Mouse (Mus musculus): ENCODE measurements around the gene Smok3b.
"Not testable (repeated sequence)": the region's sequence is repeated elsewhere in the genome, so short reads cannot be mapped to it uniquely, and the experiment has no call there.

Gene Smok3b

GRCm38 (mm10) chr5:138020961-138021479 lies at the start of gene Smok3b, which contains the start of gene Smok3a:
Gene Smok3b, plus strand, starts transcription at chr5:138021429.
Gene Smok3a, plus strand, starts transcription at chr5:138021261.
- DNase-seq (ENCODE audit: low read depth): not testable (repeated sequence)

GRCm38 (mm10) chr5:137973161-137973560 lies 48.1 kb upstream of the Smok3b start:
- peak; percentile 62 for DNase-seq (ENCODE audit: low read depth)

- DNase-seq (ENCODE audit: low read depth): peak; percentile 37
Measured at GRCm38 (mm10) chr5:137973738-137974137, 47.5 kb upstream of the Smok3b start.

- no peak for DNase-seq (ENCODE audit: low read depth)
Measured at GRCm38 (mm10) chr5:137974724-137975123, 46.5 kb upstream of the Smok3b start.

- no peak for DNase-seq (ENCODE audit: low read depth)
Measured at GRCm38 (mm10) chr5:137975434-137975833, 45.8 kb upstream of the Smok3b start.

- DNase-seq (ENCODE audit: low read depth): no peak
Measured at GRCm38 (mm10) chr5:137977291-137977690, 43.9 kb upstream of the Smok3b start.

- no peak for DNase-seq (ENCODE audit: low read depth)
Measured at GRCm38 (mm10) chr5:137979081-137979480, 42.1 kb upstream of the Smok3b start.

GRCm38 (mm10) chr5:137981300-137981699 lies 39.9 kb upstream of the Smok3b start, which contains the start of gene Azgp1:
Gene Azgp1, plus strand, starts transcription at chr5:137981520.
- peak; percentile 19 for DNase-seq (ENCODE audit: low read depth)

GRCm38 (mm10) chr5:137986351-137986750 lies 34.9 kb upstream of the Smok3b start:
- DNase-seq (ENCODE audit: low read depth): no peak

- DNase-seq (ENCODE audit: low read depth): no peak
Measured at GRCm38 (mm10) chr5:138009437-138009836, 11.8 kb upstream of the Smok3b start.

GRCm38 (mm10) chr5:138012382-138012781 lies 8.8 kb upstream of the Smok3b start:
- no peak for DNase-seq (ENCODE audit: low read depth)

GRCm38 (mm10) chr5:138016530-138016929 lies 4.7 kb upstream of the Smok3b start:
- no peak for DNase-seq (ENCODE audit: low read depth)

- DNase-seq (ENCODE audit: low read depth): no peak
Measured at GRCm38 (mm10) chr5:138016997-138017396, 4.2 kb upstream of the Smok3b start.

GRCm38 (mm10) chr5:138019577-138019976 lies 1.7 kb upstream of the Smok3b start:
- not testable (repeated sequence) for DNase-seq (ENCODE audit: low read depth)

GRCm38 (mm10) chr5:138052894-138053293 lies 31.7 kb downstream of the Smok3b start, which contains the start of gene Smok3c:
Gene Smok3c, plus strand, starts transcription at chr5:138053194.
- DNase-seq (ENCODE audit: low read depth): not testable (repeated sequence)

GRCm38 (mm10) chr5:138073803-138074202 lies 52.6 kb downstream of the Smok3b start:
- DNase-seq (ENCODE audit: low read depth): no peak

GRCm38 (mm10) chr5:138075684-138076083 lies 54.5 kb downstream of the Smok3b start:
- DNase-seq (ENCODE audit: low read depth): no peak

GRCm38 (mm10) chr5:138076148-138076547 lies 54.9 kb downstream of the Smok3b start:
- no peak for DNase-seq (ENCODE audit: low read depth)

GRCm38 (mm10) chr5:138080456-138080855 lies 59.2 kb downstream of the Smok3b start:
- no peak for DNase-seq (ENCODE audit: low read depth)

GRCm38 (mm10) chr5:138081446-138081845 lies 60.2 kb downstream of the Smok3b start:
- DNase-seq (ENCODE audit: low read depth): no peak

GRCm38 (mm10) chr5:138083318-138083900 lies 62.2 kb downstream of the Smok3b start:
- DNase-seq (ENCODE audit: low read depth): no peak

- DNase-seq (ENCODE audit: low read depth): no peak
Measured at GRCm38 (mm10) chr5:138083936-138084335, 62.7 kb downstream of the Smok3b start.

- DNase-seq (ENCODE audit: low read depth): no peak
Measured at GRCm38 (mm10) chr5:138084507-138084906, 63.3 kb downstream of the Smok3b start.

- DNase-seq (ENCODE audit: low read depth): peak; percentile 97
Measured at GRCm38 (mm10) chr5:138084996-138085395, 63.8 kb downstream of the Smok3b start, which contains the start of gene Zkscan1. Gene Zkscan1, plus strand, starts transcription at chr5:138085084.

Data from 416B (cell line).